Mouse (Mus musculus): ENCODE measurements around the gene Crhr1. TPM values are rescaled to one million over a fixed set of nuclear protein-coding genes. Genes with fewer than 3 reads are reported as not detected.

The Crhr1 gene
- polyA plus RNA-seq, 1 experiment from 2014 or later: 0.16 TPM

- Histone ChIP-seq H3K27me3 (ENCODE audit: control insufficient read depth, insufficient read depth, low read length) (peaks cover 15% of the 10 kb centered on the region), H3K9ac (ENCODE audit: low read depth, low read length) (no peak overlapping the region), H3K27ac (ENCODE audit: low read depth, low read length) (no peak overlapping the region), H3K4me3 (ENCODE audit: low read length) (no peak overlapping the region), H3K4me1 (ENCODE audit: control insufficient read depth, insufficient read depth, low read length) (no peaks in the 10 kb centered on the region), H3K36me3 (ENCODE audit: control insufficient read depth, insufficient read depth, low read length) (no peaks in the 10 kb centered on the region), H3K9me3 (ENCODE audit: control insufficient read depth, low read length) (no peaks in the 10 kb centered on the region), H3K4me2 (replicated peaks; ENCODE audit: low read depth, low read length) (no peak overlapping the region)
- ATAC-seq (ENCODE audit: low FRiP score, low TSS enrichment): no peak
- 52% methylated on average over 4 of the region's 4 CpGs for WGBS
Observed at GRCm38 (mm10) chr11:104154332-104154731, 21.7 kb downstream of the Crhr1 start.

DNA sequence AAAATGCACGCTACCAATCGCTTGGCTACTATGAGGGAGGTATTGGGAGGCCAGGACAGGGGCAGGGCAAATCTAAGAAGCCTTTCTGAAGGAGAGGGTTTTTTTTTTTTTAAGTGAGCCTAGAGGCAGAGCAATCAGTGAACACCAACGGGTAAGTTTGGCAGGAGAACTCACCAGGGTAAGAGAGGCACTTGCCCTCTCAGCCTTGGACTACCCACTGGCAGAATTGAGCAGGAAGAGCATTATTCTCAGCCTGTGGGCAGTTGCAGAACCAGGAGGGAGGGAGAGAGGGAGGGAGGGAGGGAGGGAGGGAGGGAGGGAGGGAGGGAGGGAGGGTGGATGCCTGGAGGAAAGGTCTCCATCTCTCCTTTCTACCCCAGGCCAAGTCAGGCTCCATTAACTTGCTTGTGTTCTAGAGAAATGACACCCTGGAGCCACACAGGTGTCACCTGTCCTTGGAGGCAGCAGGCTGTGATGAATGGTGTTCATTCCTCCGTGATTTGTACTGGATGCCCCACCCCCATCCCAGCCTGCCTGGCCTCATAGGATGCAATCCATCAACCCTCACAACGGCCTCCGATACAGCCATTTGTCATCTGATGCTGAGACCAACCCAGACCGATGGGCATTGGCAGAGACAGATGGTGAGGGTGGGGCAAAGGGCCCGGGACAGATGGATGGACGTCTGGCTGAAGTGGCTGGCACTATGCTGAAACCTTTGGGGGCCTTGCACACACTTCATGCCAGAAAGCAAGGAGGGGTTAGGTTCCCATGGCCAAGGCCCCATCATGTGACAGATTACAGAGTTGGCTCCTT lies 22.4 kb downstream of the Crhr1 start:
- Histone ChIP-seq H3K4me3 (ENCODE audit: low read length) (no peak overlapping the region), H3K27me3 (ENCODE audit: control insufficient read depth, insufficient read depth, low read length) (peaks cover 15% of the 10 kb centered on the region), H3K4me1 (ENCODE audit: control insufficient read depth, insufficient read depth, low read length) (no peaks in the 10 kb centered on the region), H3K4me2 (replicated peaks; ENCODE audit: low read depth, low read length) (no peak overlapping the region), H3K9me3 (ENCODE audit: control insufficient read depth, low read length) (no peaks in the 10 kb centered on the region), H3K9ac (ENCODE audit: low read depth, low read length) (no peak overlapping the region), H3K36me3 (ENCODE audit: control insufficient read depth, insufficient read depth, low read length) (no peaks in the 10 kb centered on the region), H3K27ac (ENCODE audit: low read depth, low read length) (no peak overlapping the region)
- 13% methylated on average over 9 of the region's 9 CpGs for WGBS
- ATAC-seq (ENCODE audit: low FRiP score, low TSS enrichment): peak; percentile 80

- no peaks in the 10 kb centered on the region for H3K9me3 ChIP-seq (ENCODE audit: control insufficient read depth, low read length)
- no peak overlapping the region for H3K9ac ChIP-seq (ENCODE audit: low read depth, low read length)
- H3K27ac ChIP-seq (ENCODE audit: low read depth, low read length): no peak overlapping the region
- no peaks in the 10 kb centered on the region for H3K36me3 ChIP-seq (ENCODE audit: control insufficient read depth, insufficient read depth, low read length)
- no peak overlapping the region for H3K4me3 ChIP-seq (ENCODE audit: low read length)
- H3K27me3 ChIP-seq (ENCODE audit: control insufficient read depth, insufficient read depth, low read length): peaks cover 15% of the 10 kb centered on the region
- H3K4me1 ChIP-seq (ENCODE audit: control insufficient read depth, insufficient read depth, low read length): no peaks in the 10 kb centered on the region
- ATAC-seq (ENCODE audit: low FRiP score, low TSS enrichment): no peak
- no peak overlapping the region for H3K4me2 ChIP-seq (replicated peaks; ENCODE audit: low read depth, low read length)
Observed at GRCm38 (mm10) chr11:104155899-104156298, 23.2 kb downstream of the Crhr1 start.

- no peaks in the 10 kb centered on the region for H3K4me1 ChIP-seq (ENCODE audit: control insufficient read depth, insufficient read depth, low read length)
- no peak overlapping the region for H3K4me3 ChIP-seq (ENCODE audit: low read length)
- no peak overlapping the region for H3K4me2 ChIP-seq (replicated peaks; ENCODE audit: low read depth, low read length)
- no peak overlapping the region for H3K9ac ChIP-seq (ENCODE audit: low read depth, low read length)
- 71% methylated on average over 3 of the region's 3 CpGs for WGBS
- H3K27me3 ChIP-seq (ENCODE audit: control insufficient read depth, insufficient read depth, low read length): peaks cover 15% of the 10 kb centered on the region
- no peaks in the 10 kb centered on the region for H3K9me3 ChIP-seq (ENCODE audit: control insufficient read depth, low read length)
- ATAC-seq (ENCODE audit: low FRiP score, low TSS enrichment): no peak
- no peaks in the 10 kb centered on the region for H3K36me3 ChIP-seq (ENCODE audit: control insufficient read depth, insufficient read depth, low read length)
- H3K27ac ChIP-seq (ENCODE audit: low read depth, low read length): no peak overlapping the region
Observed at GRCm38 (mm10) chr11:104156391-104156790, 23.7 kb downstream of the Crhr1 start.

DNA sequence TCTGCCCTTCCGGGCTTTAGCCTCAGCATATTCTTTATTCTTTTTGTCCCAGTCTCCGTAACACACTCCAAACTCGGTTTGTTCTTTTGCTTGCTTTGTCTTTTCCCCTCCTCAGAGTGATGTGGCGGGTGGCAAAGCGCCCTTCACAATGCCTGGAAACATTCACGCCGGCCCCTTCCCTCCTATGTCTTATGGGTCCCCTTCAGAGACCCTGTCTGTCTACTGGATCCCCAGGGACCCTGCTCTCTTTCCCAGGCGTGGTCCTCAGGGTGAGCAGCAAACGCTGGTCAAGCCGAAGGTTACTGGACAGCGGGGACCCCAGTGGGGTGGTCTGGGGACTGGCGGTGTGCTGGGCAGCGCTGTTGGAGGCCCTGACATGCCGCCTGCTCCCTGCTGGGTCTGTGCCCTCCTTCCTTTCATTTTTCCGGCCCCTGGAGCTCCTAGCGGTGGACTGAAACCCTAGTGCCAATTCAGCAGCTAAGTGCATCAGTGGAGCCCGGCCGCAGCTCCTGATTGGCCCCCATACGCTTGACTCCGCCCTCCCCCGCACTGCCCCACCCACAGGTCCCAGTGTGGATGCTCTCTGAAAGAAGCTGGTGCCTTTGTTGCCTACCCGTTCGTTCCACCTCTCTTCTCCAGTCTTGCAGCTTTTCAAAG lies 25.1 kb downstream of the Crhr1 start:
- Histone ChIP-seq H3K27ac (ENCODE audit: low read depth, low read length) (no peak overlapping the region), H3K9ac (ENCODE audit: low read depth, low read length) (no peak overlapping the region), H3K9me3 (ENCODE audit: control insufficient read depth, low read length) (no peaks in the 10 kb centered on the region), H3K4me3 (ENCODE audit: low read length) (peak overlapping the region; percentile 24), H3K4me1 (ENCODE audit: control insufficient read depth, insufficient read depth, low read length) (no peaks in the 10 kb centered on the region), H3K4me2 (replicated peaks; ENCODE audit: low read depth, low read length) (peak overlapping the region; percentile 54), H3K36me3 (ENCODE audit: control insufficient read depth, insufficient read depth, low read length) (no peaks in the 10 kb centered on the region), H3K27me3 (ENCODE audit: control insufficient read depth, insufficient read depth, low read length) (peaks cover 15% of the 10 kb centered on the region)
- peak; percentile 86 for ATAC-seq (ENCODE audit: low FRiP score, low TSS enrichment)
- WGBS: 5% methylated on average over 23 of the region's 23 CpGs

DNA sequence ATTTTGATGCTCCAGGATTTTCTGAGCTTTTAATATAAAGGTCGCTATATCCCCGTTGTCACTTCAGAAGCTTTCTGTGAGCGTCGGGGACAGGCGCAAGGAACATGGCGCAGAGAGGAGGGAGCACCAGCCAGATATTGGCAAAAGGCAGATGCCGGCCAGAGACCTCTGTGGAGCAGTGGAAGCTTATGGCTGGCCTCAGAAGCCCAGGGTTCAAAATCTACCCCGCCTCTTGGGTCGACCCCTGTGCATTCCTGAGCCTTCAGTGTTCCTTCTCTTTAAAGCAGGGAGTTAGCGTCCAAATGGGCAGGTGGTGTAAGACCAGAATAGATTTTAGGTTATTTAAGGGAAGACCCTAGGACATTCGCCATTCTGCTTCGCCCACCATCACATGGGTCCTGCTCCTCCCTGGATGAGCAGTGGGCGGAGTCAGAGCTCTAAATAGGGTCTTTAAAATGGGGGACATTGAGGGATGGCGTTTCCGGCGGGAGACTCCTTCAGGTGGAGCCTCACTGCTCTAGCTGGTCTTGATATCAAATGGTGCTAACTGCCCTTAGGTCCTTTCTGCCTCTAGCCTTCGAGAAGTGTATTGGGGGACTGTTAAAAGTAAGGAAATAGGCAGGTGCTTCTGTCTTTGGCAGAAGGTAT lies 25.7 kb downstream of the Crhr1 start:
- peak overlapping the region; percentile 24 for H3K4me3 ChIP-seq (ENCODE audit: low read length)
- no peaks in the 10 kb centered on the region for H3K36me3 ChIP-seq (ENCODE audit: control insufficient read depth, insufficient read depth, low read length)
- no peaks in the 10 kb centered on the region for H3K4me1 ChIP-seq (ENCODE audit: control insufficient read depth, insufficient read depth, low read length)
- WGBS: 4% methylated on average over 17 of the region's 17 CpGs
- no peak overlapping the region for H3K27ac ChIP-seq (ENCODE audit: low read depth, low read length)
- no peak overlapping the region for H3K9ac ChIP-seq (ENCODE audit: low read depth, low read length)
- 0 out of 2 replicates have a peak, but pooled peaks have one; percentile 16 for ATAC-seq (ENCODE audit: low FRiP score, low TSS enrichment)
- H3K4me2 ChIP-seq (replicated peaks; ENCODE audit: low read depth, low read length): peak overlapping the region; percentile 54
- H3K27me3 ChIP-seq (ENCODE audit: control insufficient read depth, insufficient read depth, low read length): peaks cover 15% of the 10 kb centered on the region
- no peaks in the 10 kb centered on the region for H3K9me3 ChIP-seq (ENCODE audit: control insufficient read depth, low read length)

- Histone ChIP-seq H3K9ac (ENCODE audit: low read depth, low read length) (no peak overlapping the region), H3K4me2 (replicated peaks; ENCODE audit: low read depth, low read length) (no peak overlapping the region), H3K36me3 (ENCODE audit: control insufficient read depth, insufficient read depth, low read length) (no peaks in the 10 kb centered on the region), H3K4me1 (ENCODE audit: control insufficient read depth, insufficient read depth, low read length) (no peaks in the 10 kb centered on the region), H3K27me3 (ENCODE audit: control insufficient read depth, insufficient read depth, low read length) (peaks cover 15% of the 10 kb centered on the region), H3K9me3 (ENCODE audit: control insufficient read depth, low read length) (no peaks in the 10 kb centered on the region), H3K27ac (ENCODE audit: low read depth, low read length) (no peak overlapping the region), H3K4me3 (ENCODE audit: low read length) (no peak overlapping the region)
- WGBS: 87% methylated on average over 4 of the region's 4 CpGs
- no peak for ATAC-seq (ENCODE audit: low FRiP score, low TSS enrichment)
Observed at GRCm38 (mm10) chr11:104159769-104160272, 27.2 kb downstream of the Crhr1 start.

DNA sequence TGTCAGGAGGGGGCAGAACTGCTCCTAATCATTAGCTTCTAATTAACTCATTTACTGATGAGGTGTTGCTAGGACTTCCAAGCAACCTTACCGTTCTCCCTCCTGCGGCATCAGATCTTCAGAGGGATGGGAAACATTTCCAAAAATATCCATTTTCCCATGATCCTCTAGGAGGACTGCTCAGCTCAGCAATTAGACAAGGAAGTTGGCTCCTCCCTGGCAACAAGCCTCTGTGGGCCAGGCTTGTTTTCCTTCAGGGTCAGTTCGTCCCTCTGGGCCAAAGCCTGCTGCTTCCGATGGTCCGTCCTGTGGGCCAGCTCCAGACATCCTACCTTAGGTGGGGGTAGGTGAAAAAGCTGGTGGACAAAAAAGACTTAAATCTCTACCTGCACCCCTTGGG lies 28.5 kb downstream of the Crhr1 start:
- H3K27me3 ChIP-seq (ENCODE audit: control insufficient read depth, insufficient read depth, low read length): peaks cover 15% of the 10 kb centered on the region
- 84% methylated on average over 5 of the region's 5 CpGs for WGBS
- ATAC-seq (ENCODE audit: low FRiP score, low TSS enrichment): no peak
- no peak overlapping the region for H3K4me2 ChIP-seq (replicated peaks; ENCODE audit: low read depth, low read length)
- no peak overlapping the region for H3K4me3 ChIP-seq (ENCODE audit: low read length)
- no peak overlapping the region for H3K9ac ChIP-seq (ENCODE audit: low read depth, low read length)
- no peaks in the 10 kb centered on the region for H3K36me3 ChIP-seq (ENCODE audit: control insufficient read depth, insufficient read depth, low read length)
- H3K4me1 ChIP-seq (ENCODE audit: control insufficient read depth, insufficient read depth, low read length): no peaks in the 10 kb centered on the region
- no peak overlapping the region for H3K27ac ChIP-seq (ENCODE audit: low read depth, low read length)
- no peaks in the 10 kb centered on the region for H3K9me3 ChIP-seq (ENCODE audit: control insufficient read depth, low read length)

DNA sequence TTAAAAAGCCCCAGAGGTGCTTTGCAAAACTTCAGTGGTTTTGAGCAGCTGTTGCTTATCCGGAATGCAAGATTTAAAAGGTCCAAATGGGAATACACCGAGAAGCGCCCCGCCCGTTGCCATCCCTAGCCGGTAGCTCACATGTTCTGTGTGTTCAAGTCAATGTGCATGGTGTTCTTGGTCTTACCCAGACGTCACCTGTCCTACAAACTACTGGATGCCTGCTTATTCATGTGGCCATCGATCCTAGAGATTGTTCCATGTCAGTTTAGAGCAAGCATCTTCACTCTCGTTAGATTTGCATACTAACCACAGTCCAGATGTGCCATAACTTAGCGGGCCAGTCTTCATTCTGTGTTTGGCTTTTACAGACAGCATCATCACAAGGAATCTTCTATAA lies 31.6 kb downstream of the Crhr1 start:
- Histone ChIP-seq H3K4me1 (ENCODE audit: control insufficient read depth, insufficient read depth, low read length) (no peaks in the 10 kb centered on the region), H3K27me3 (ENCODE audit: control insufficient read depth, insufficient read depth, low read length) (peaks cover under 1% of the 10 kb centered on the region; the same call in 1 of the 2 replicates), H3K27ac (ENCODE audit: low read depth, low read length) (no peak overlapping the region), H3K9me3 (ENCODE audit: control insufficient read depth, low read length) (no peaks in the 10 kb centered on the region), H3K36me3 (ENCODE audit: control insufficient read depth, insufficient read depth, low read length) (no peaks in the 10 kb centered on the region), H3K4me3 (ENCODE audit: low read length) (no peak overlapping the region), H3K4me2 (replicated peaks; ENCODE audit: low read depth, low read length) (no peak overlapping the region), H3K9ac (ENCODE audit: low read depth, low read length) (no peak overlapping the region)
- ATAC-seq (ENCODE audit: low FRiP score, low TSS enrichment): no peak
- WGBS: 94% methylated on average over 10 of the region's 10 CpGs
